Mouse (Mus musculus): ENCODE measurements around the gene Ifi27l2a.

GRCm38 (mm10) chr12:103482781-103483180 lies 39.3 kb upstream of the Ifi27l2a start:
- TF ChIP-seq CTCF (IDR thresholded peaks at IDR 0.05; ENCODE audit: extremely low read depth, insufficient read length, insufficient replicate concordance, low read depth, low read length) (no peak), POLR2A (IDR thresholded peaks at IDR 0.05; ENCODE audit: low read depth, low read length) (no peak)
